Mouse (Mus musculus) hindbrain, embryonic 16.5 days (tissue): ENCODE measurements around the gene Tsku. TPM values are rescaled to one million over a fixed set of nuclear protein-coding genes. Genes with fewer than 3 reads are reported as not detected.

Source experiments
- ATAC-seq: fragments of 200-750 bp; cut with Nextera tagmentation; 2 replicates; pipeline ENCODE4 v1.8.0; 2017; ENCODE audit warnings: moderate TSS enrichment, moderate library complexity
- H3K27ac ChIP-seq: fragments of 300-500 bp; sonication (generic); 2 replicates; pipeline ENCODE4 v1.5.1; 2014; ENCODE audit warnings: low read depth, mild to moderate bottlenecking, control low read depth, low read length, moderate library complexity
- H3K27me3 ChIP-seq: fragments of 300-500 bp; sonication (generic); replicated peaks from 2 replicates; pipeline ENCODE4 v1.6.1; 2014; ENCODE audit warnings: low read length; ENCODE audit not compliant: control insufficient read depth, insufficient read depth
- H3K36me3 ChIP-seq: fragments of 300-500 bp; sonication (generic); 2 replicates; pipeline ENCODE4 v1.6.1; 2014; ENCODE audit warnings: mild to moderate bottlenecking, low read length, moderate library complexity, mixed read lengths; ENCODE audit not compliant: control insufficient read depth, insufficient read depth
- H3K4me1 ChIP-seq: fragments of 300-500 bp; sonication (generic); 2 replicates; pipeline ENCODE4 v1.6.1; 2014; ENCODE audit warnings: low read depth, low read length; ENCODE audit not compliant: control insufficient read depth, insufficient read depth
- H3K4me2 ChIP-seq: fragments of 300-500 bp; sonication (generic); 2 replicates; pipeline ENCODE4 v1.6.1; 2014; ENCODE audit warnings: mild to moderate bottlenecking, low read length, control low read depth, moderate library complexity
- H3K4me3 ChIP-seq: fragments of 300-500 bp; sonication (generic); 2 replicates; pipeline ENCODE4 v1.5.1; 2014; ENCODE audit warnings: mild to moderate bottlenecking, low read length, control low read depth, moderate library complexity
- H3K9ac ChIP-seq: fragments of 300-500 bp; sonication (generic); 2 replicates; pipeline ENCODE4 v1.6.1; 2014; ENCODE audit warnings: low read depth, mild to moderate bottlenecking, control low read depth, low read length, moderate library complexity
- H3K9me3 ChIP-seq: fragments of 300-500 bp; sonication (generic); 2 replicates; pipeline ENCODE4 v1.6.1; 2014; ENCODE audit warnings: mild to moderate bottlenecking, low read length, moderate library complexity; ENCODE audit not compliant: control insufficient read depth
- WGBS: fragments of 180-500 bp; shearing (Covaris S2); extraction: QIAGEN DNeasy Blood & Tissue Kit; methylation state at CpG from one replicate; pipeline ENCODE4 v1.1.7; 2014; 5-methylcytosine and 5-hydroxymethylcytosine counted together
- polyA plus RNA-seq: library from polyadenylated mRNA; unstranded; fragments of >200 nt; fragmentation: Nextera tagmentation; extraction: Ambion mirVana; gene quantifications from 2 replicates; pipeline ENCODE4 v1.2.1, GENCODE M21; 2015

The Tsku gene
- polyA plus RNA-seq, 1 experiment from 2014 or later, result 6.5 TPM

- no peak overlapping the region for H3K9ac ChIP-seq
- H3K36me3 ChIP-seq, result no peaks in the 10 kb centered on the region
- H3K9me3 ChIP-seq, result peaks cover 3% of the 10 kb centered on the region; the same call in 1 of the 2 replicates
- WGBS, result 67% methylated on average over 12 of the region's 12 CpGs
- H3K27ac ChIP-seq, result no peak overlapping the region
- H3K4me3 ChIP-seq, result no peak overlapping the region
- H3K4me2 ChIP-seq, result no peak overlapping the region
- peaks cover 7% of the 10 kb centered on the region for H3K4me1 ChIP-seq
- H3K27me3 ChIP-seq, result no peaks in the 10 kb centered on the region
- ATAC-seq, result 0 out of 2 replicates have a peak, but pooled peaks have one; percentile 58
Observed at GRCm38 (mm10) chr7:98388881-98389501, 27.9 kb upstream of the Tsku start.

GRCm38 (mm10) chr7:98387201-98387600 lies 26.1 kb upstream of the Tsku start:
- Histone ChIP-seq H3K4me1 (peaks cover 7% of the 10 kb centered on the region), H3K9ac (no peak overlapping the region), H3K36me3 (no peaks in the 10 kb centered on the region), H3K4me2 (no peak overlapping the region), H3K27ac (no peak overlapping the region), H3K27me3 (no peaks in the 10 kb centered on the region), H3K9me3 (no peaks in the 10 kb centered on the region), H3K4me3 (no peak overlapping the region)
- 69% methylated on average over 7 of the region's 7 CpGs for WGBS
- no peak for ATAC-seq

DNA sequence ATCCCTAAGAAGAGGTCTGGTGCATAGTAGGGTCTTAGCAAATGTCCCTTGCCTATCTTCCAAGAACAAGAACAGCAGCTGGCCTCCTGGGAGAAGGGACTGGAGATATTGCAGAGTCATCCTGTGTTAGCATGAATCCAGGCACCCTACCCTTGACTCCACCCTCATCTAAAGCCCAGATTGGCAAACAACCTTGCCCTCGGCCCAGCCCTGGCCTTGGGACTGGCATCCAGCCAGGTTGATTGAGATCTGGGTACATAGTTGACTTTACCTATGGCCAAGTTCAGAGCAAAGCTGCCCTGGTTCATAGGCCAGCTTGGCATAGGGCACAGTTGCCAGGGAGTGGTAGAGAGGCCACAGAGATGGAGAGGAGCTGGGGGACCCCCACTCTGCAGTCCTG lies 24.0 kb upstream of the Tsku start:
- no peaks in the 10 kb centered on the region for H3K9me3 ChIP-seq
- peaks cover 7% of the 10 kb centered on the region for H3K4me1 ChIP-seq
- no peak overlapping the region for H3K27ac ChIP-seq
- WGBS, result 77% methylated on average over 1 of the region's 1 CpGs
- H3K36me3 ChIP-seq, result no peaks in the 10 kb centered on the region
- H3K9ac ChIP-seq, result no peak overlapping the region
- no peak overlapping the region for H3K4me2 ChIP-seq
- no peak for ATAC-seq
- H3K4me3 ChIP-seq, result no peak overlapping the region
- no peaks in the 10 kb centered on the region for H3K27me3 ChIP-seq

GRCm38 (mm10) chr7:98383337-98383736 lies 22.2 kb upstream of the Tsku start:
- Histone ChIP-seq H3K27ac (no peak overlapping the region), H3K4me2 (no peak overlapping the region), H3K9me3 (no peaks in the 10 kb centered on the region), H3K4me1 (no peaks in the 10 kb centered on the region), H3K36me3 (no peaks in the 10 kb centered on the region), H3K9ac (no peak overlapping the region), H3K27me3 (no peaks in the 10 kb centered on the region), H3K4me3 (no peak overlapping the region)
- 64% methylated on average over 4 of the region's 4 CpGs for WGBS
- no peak for ATAC-seq

DNA sequence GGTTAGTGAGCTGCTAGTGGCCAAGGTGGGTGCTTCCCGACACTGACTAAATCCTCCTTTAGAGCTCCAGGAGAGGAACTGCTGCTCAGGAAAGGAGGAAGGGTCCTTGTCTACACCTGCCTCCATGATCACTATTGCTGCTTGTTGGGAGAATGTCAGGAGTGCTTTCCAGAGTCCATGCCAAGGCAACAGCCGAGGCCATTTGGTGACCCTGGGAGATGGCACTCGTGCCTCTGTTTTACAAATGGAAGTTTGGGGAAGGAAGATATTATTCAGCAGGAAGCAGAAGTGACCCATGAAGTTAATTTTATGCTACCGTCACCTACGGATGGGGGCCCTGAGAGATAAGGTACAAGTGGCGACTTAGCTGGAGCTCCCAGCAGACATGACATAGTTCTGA lies 21.7 kb upstream of the Tsku start:
- ATAC-seq, result no peak
- Histone ChIP-seq H3K4me2 (no peak overlapping the region), H3K9ac (no peak overlapping the region), H3K4me3 (no peak overlapping the region), H3K27ac (no peak overlapping the region), H3K36me3 (no peaks in the 10 kb centered on the region), H3K4me1 (no peaks in the 10 kb centered on the region), H3K9me3 (no peaks in the 10 kb centered on the region), H3K27me3 (no peaks in the 10 kb centered on the region)
- 84% methylated on average over 6 of the region's 6 CpGs for WGBS

DNA sequence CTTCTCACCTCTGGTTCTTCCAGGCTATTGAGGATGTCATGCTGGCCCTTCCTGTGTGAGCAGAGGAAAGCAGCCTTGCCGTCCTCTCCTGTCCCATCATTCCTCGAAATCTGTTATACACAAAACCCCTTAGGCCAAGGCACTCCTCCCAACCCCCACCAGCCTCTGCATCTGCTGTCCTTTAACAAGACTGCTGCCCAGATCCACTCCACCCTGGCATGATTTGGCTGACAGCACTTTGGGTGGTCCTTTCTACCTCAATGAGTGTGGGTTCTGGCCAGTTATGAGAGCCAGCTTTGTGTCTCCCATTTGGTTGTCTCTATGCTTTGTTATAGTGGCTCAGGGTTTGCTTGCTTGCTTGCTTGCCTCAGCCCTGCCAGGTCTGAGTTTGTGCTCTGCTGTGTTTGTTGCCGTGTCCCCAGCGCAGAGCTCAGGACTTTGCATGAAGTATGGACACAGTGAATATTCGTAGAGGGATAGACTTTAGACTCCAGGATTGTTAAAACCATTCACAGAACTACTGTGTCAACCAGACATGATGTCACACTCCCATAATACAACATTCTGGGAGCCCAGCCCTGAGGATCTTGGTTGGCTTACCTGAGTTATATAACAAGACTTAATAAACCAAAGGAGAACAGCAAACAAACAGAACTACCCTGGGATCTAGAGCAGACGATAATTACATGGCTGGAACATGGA lies 19.2 kb upstream of the Tsku start:
- 56% methylated on average over 6 of the region's 6 CpGs for WGBS
- Histone ChIP-seq H3K36me3 (no peaks in the 10 kb centered on the region), H3K27ac (no peak overlapping the region), H3K9ac (no peak overlapping the region), H3K27me3 (no peaks in the 10 kb centered on the region), H3K9me3 (no peaks in the 10 kb centered on the region), H3K4me3 (no peak overlapping the region), H3K4me2 (no peak overlapping the region), H3K4me1 (no peaks in the 10 kb centered on the region)
- peak; percentile 69 for ATAC-seq

- H3K4me1 ChIP-seq, result no peaks in the 10 kb centered on the region
- no peak for ATAC-seq
- 87% methylated on average over 4 of the region's 4 CpGs for WGBS
- no peaks in the 10 kb centered on the region for H3K9me3 ChIP-seq
- no peak overlapping the region for H3K4me2 ChIP-seq
- no peak overlapping the region for H3K27ac ChIP-seq
- no peak overlapping the region for H3K9ac ChIP-seq
- H3K27me3 ChIP-seq, result no peaks in the 10 kb centered on the region
- H3K4me3 ChIP-seq, result no peak overlapping the region
- H3K36me3 ChIP-seq, result no peaks in the 10 kb centered on the region
Observed at GRCm38 (mm10) chr7:98379232-98379631, 18.1 kb upstream of the Tsku start.

DNA sequence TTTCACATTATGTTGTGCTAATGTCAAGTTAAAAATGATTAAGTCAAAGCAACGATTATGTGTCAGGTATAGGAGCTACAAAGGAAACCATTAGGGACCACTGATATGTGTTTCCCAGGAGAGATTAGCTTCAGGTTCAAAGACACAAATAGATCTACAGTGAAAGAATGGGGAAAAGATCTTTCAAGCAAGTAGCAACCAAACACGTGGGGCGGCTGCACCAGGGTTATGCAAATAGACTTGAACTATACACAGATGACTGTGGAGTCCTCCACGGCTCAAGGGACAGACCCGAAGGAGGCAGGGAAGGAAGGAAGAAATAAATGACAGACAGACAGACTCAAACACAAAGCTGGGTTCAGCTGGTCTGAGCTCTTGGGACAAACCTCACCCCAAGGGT lies 16.1 kb upstream of the Tsku start:
- H3K4me2 ChIP-seq, result no peak overlapping the region
- no peak overlapping the region for H3K9ac ChIP-seq
- no peaks in the 10 kb centered on the region for H3K4me1 ChIP-seq
- no peak overlapping the region for H3K27ac ChIP-seq
- H3K27me3 ChIP-seq, result no peaks in the 10 kb centered on the region
- 61% methylated on average over 5 of the region's 5 CpGs for WGBS
- no peak overlapping the region for H3K4me3 ChIP-seq
- H3K9me3 ChIP-seq, result no peaks in the 10 kb centered on the region
- no peaks in the 10 kb centered on the region for H3K36me3 ChIP-seq
- no peak for ATAC-seq

DNA sequence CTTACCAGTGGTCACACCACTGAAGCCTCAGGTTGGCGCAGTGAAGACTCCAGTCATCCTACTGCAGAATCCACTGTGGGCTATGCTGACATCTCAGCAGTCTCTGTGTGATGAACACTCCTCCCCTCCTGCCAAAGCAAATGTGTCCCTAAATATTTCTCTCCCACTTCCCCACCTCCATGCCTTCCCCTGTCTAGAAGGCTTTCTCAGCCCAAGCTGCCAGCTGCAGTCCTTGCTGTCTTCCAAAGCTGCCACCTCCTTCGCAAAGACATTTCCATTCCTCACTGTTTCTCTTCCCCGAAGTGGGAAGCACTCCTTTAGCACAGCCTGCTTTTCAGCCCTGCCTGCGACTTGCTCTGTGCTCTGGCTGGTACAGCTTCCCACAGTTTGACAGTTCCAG lies 10.0 kb upstream of the Tsku start:
- 40% methylated on average over 4 of the region's 4 CpGs for WGBS
- Histone ChIP-seq H3K27ac (no peak overlapping the region), H3K4me2 (no peak overlapping the region), H3K9ac (no peak overlapping the region), H3K4me1 (no peaks in the 10 kb centered on the region), H3K4me3 (no peak overlapping the region), H3K9me3 (no peaks in the 10 kb centered on the region), H3K36me3 (no peaks in the 10 kb centered on the region), H3K27me3 (no peaks in the 10 kb centered on the region)
- no peak for ATAC-seq
